Mouse (Mus musculus) lung, embryonic 15.5 days (tissue): ENCODE results near the gene Gm44596. TPM values are rescaled to one million over a fixed set of nuclear protein-coding genes. Genes with fewer than 3 reads are reported as not detected.
A peak's percentile ranks its signal among the peaks of the same experiment; 100 is the strongest.

ENCODE experiments used
- ATAC-seq: fragments of 200-750 bp; cut with Nextera tagmentation; 2 replicates; pipeline ENCODE4 v1.8.0; 2017; ENCODE audit warnings: moderate number of reproducible peaks, borderline replicate concordance; ENCODE audit not compliant: low FRiP score, low TSS enrichment; ENCODE audit errors: extremely low read depth
- H3K27ac ChIP-seq: fragments of 300-500 bp; sonication (generic); 2 replicates; pipeline ENCODE4 v1.5.1; 2015; ENCODE audit warnings: moderate library complexity, mild to moderate bottlenecking, inconsistent platforms
- H3K27me3 ChIP-seq: fragments of 300-500 bp; sonication (generic); 2 replicates; pipeline ENCODE4 v1.6.1; 2015; ENCODE audit warnings: inconsistent platforms
- H3K36me3 ChIP-seq: fragments of 300-500 bp; sonication (generic); 2 replicates; pipeline ENCODE4 v1.6.1; 2015; ENCODE audit warnings: inconsistent platforms
- H3K4me1 ChIP-seq: fragments of 300-500 bp; sonication (generic); 2 replicates; pipeline ENCODE4 v1.6.1; 2015; ENCODE audit warnings: inconsistent platforms
- H3K4me2 ChIP-seq: fragments of 300-500 bp; sonication (generic); 2 replicates; pipeline ENCODE4 v1.6.1; 2015; ENCODE audit warnings: inconsistent platforms, mild to moderate bottlenecking, moderate library complexity
- H3K4me3 ChIP-seq: fragments of 300-500 bp; sonication (generic); 2 replicates; pipeline ENCODE4 v1.5.1; 2015; ENCODE audit warnings: mild to moderate bottlenecking, inconsistent platforms
- H3K9ac ChIP-seq: fragments of 300-500 bp; sonication (generic); 2 replicates; pipeline ENCODE4 v1.6.1; 2015; ENCODE audit warnings: inconsistent platforms
- H3K9me3 ChIP-seq: fragments of 300-500 bp; sonication (generic); 2 replicates; pipeline ENCODE4 v1.6.1; 2016; ENCODE audit warnings: inconsistent platforms
- whole genome bisulfite sequencing: fragments of 180-500 bp; shearing (Covaris S2); methylation state at CpG from one replicate; pipeline ENCODE4 v1.1.7; 2015; 5-methylcytosine and 5-hydroxymethylcytosine counted together
- polyA plus RNA-seq: library from polyadenylated mRNA; unstranded; fragments of >200 nt; fragmentation: Nextera tagmentation; extraction: Ambion mirVana; gene quantifications from 2 replicates; pipeline ENCODE4 v1.2.1, GENCODE M21; 2015

The Gm44596 gene
- polyA plus RNA-seq, 1 experiment from 2014 or later = not detected

DNA sequence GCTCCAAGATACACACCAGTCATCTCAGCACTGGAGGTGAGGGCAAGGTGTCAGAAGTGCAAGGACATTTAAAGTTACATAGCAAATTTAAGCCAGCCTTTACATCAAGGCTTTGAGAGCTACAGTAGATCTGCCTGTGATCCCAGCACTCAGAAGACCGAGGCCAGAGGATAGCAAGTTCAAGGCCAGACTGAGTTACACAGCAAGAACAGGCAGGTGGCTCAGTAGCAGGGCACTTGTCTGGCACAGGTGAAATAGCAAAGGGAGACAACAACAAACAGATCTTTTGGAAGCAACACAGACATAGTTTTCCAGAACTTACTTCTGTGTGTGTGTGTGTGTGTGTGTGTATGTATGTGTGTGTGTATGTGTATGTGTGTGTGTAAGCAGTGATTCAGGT, 42.8 kb downstream of the Gm44596 start:
- Histone ChIP-seq H3K4me3 (no peak overlapping the region), H3K9me3 (no peaks in the 10 kb centered on the region), H3K27ac (no peak overlapping the region), H3K4me1 (no peaks in the 10 kb centered on the region), H3K36me3 (peaks cover 10% of the 10 kb centered on the region; the same call in 1 of the 2 replicates), H3K4me2 (no peak overlapping the region), H3K9ac (no peak overlapping the region), H3K27me3 (no peaks in the 10 kb centered on the region)
- ATAC-seq = no peak
- 82% methylated on average over 1 of the region's 1 CpGs for WGBS

DNA sequence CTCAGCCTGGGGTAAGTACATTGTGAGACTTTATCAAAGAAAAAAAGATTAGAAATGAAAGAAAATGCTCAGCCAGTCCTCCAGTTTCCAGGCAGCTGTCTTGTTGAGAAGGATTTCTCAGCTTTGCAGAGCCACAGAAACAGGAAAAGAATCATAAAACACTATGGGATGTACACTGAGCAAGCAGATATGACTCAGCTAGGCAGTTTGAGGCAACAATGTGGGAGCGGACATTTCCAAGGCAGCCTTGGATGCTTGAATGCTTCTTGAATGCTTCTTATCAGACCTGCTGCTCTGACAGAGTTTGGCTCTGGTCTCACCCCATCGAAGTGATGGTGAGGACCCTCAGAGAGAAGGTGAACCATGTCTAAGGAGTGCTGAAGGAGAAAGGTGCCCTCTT, 45.7 kb downstream of the Gm44596 start:
- Histone ChIP-seq H3K27ac (no peak overlapping the region), H3K9me3 (no peaks in the 10 kb centered on the region), H3K4me1 (peaks cover 4% of the 10 kb centered on the region; the same call in 1 of the 2 replicates), H3K27me3 (no peaks in the 10 kb centered on the region), H3K4me3 (no peak overlapping the region), H3K4me2 (no peak overlapping the region), H3K36me3 (0 out of 2 replicates have a peak, but pooled peaks cover 2% of the 10 kb centered on the region), H3K9ac (no peak overlapping the region)
- ATAC-seq = no peak
- WGBS = 85% methylated on average over 2 of the region's 2 CpGs

DNA sequence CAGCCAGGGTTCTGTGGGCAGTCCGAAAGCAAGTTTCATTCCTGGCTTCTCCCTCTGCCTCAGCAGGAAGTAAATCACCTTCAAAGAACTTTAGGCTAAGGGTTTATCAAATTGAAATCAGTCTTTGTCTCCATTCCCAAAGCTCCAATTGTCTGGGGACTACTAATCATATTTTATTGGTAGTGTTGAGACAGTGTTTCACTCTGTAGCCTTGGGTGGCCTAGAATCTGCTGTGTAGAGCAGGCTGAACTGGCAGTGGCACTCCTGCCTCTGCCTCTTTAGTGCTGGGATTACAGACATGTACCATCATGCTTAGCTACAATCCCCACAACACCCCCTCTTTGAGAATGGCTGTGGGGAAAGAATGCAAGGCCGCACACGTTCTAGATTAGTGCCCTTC, 46.2 kb downstream of the Gm44596 start:
- ATAC-seq = no peak
- 84% methylated on average over 3 of the region's 3 CpGs for WGBS
- Histone ChIP-seq H3K4me1 (peaks cover 4% of the 10 kb centered on the region; the same call in 1 of the 2 replicates), H3K27ac (no peak overlapping the region), H3K27me3 (no peaks in the 10 kb centered on the region), H3K4me3 (no peak overlapping the region), H3K36me3 (0 out of 2 replicates have a peak, but pooled peaks cover 2% of the 10 kb centered on the region), H3K4me2 (no peak overlapping the region), H3K9ac (no peak overlapping the region), H3K9me3 (no peaks in the 10 kb centered on the region)

DNA sequence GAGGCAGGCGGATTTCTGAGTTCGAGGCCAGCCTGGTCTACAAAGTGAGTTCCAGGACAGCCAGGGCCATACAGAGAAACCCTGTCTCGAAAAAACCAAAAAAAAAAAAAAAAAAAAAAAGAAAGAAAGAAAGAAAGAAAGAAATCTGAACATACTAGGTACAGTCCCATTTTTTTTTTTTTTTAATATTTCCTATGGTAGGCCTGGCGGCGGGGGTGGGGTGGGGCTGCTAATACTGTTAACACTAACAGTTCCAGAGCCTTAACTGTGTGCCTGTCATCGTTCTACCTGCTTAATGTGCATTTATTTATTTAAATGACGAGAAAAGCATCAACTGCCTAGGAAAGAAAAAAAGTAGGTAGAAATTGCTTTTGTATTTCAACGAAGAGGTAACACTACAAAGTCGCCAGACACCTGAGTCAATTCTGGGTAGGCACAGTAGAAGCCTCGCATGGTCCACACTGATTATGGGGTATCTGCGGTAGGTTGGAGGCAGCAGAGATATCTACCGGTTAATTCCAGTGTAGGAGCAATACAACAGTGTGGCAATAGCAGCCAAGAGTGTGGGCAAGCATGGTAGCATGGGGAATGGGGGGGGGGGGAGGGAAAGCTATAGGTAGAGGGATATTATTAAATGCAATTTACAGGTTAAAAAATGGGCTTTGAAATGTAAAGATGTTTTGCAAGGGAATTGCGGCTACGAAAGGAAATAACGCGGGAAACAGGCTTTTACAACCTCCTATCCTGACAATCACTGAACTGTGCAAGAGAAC, 48.4 kb downstream of the Gm44596 start:
- Histone ChIP-seq H3K9me3 (no peaks in the 10 kb centered on the region), H3K9ac (peak overlapping the region; percentile 63), H3K4me1 (peaks cover 4% of the 10 kb centered on the region; the same call in 1 of the 2 replicates), H3K36me3 (peaks cover 13% of the 10 kb centered on the region; the same call in 1 of the 2 replicates), H3K27me3 (no peaks in the 10 kb centered on the region), H3K4me3 (peak overlapping the region; percentile 58), H3K27ac (peak overlapping the region; percentile 90), H3K4me2 (peak overlapping the region; percentile 74)
- ATAC-seq = peak; percentile 43; the same call in 1 of the 2 replicates
- 36% methylated on average over 15 of the region's 16 CpGs for WGBS

DNA sequence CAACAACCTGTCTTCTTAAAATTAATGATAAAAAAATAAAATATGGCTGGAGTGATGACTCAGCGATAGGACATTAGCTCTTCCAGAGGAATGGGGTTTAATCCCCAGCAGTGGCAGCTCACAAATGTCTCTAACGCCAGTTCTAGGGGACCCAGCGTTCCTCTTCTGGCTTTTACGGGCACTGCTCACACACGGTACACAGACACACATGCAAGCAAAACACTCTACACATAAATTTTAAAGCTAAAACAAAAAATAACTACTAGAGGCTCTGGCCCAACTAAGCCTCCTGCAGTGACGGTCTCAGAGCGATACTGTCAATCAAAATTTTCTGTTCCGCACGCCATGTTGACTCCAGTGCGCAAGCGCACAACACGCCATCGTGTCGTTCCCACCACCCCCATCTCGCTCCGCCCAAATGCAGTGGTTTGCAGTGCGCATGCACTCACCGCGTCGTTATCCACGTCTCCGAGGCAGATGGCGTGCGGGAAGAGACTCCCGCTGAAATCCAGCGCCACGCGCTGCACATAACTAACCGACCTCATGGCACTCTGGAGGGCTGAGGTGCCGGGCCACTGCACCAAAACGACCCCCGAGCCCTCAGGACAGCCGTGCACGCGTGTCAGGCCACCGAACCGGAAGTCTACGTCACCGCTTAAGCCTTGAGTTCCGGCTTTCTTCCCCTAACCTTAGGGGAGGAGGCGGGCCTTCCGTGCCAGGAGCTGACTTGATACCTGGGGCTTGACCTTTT, 49.1 kb downstream of the Gm44596 start, which contains the start of gene Itfg2:
TSS of gene Itfg2 (minus strand) at position 663 of the 751 bp plus-strand sequence.
- Histone ChIP-seq H3K27ac (peak within 1 kb of the TSS; percentile 90), H3K4me3 (peak within 1 kb of the TSS; percentile 58), H3K4me2 (peak within 1 kb of the TSS; percentile 74), H3K9me3 (no peaks in the 10 kb centered on the region), H3K4me1 (peaks cover 4% of the 10 kb centered on the region; the same call in 1 of the 2 replicates), H3K27me3 (no peaks in the 10 kb centered on the region), H3K36me3 (peaks cover 21% of the 10 kb centered on the region), H3K9ac (peak within 1 kb of the TSS; percentile 63)
- peak; percentile 96 for ATAC-seq
- under 1% methylated on average over 42 of the region's 42 CpGs for WGBS

DNA sequence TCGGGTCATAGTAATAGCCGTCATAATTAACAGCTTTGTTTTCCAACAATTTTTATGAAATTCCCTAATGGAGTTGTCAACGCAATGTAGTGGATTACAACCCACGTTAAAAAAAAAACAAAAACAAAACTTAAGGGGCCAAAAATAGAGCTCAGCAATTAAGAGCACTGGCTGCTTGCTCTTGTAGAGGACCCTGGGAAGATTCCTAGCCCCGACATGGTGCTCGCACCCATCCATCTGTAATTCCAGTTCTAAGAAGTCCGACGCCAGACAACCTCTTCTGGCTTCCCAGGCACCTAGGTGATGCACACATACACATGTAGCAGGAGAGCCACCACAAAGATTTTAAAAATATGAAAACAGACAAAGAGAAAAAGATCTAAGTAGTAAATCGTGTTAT, 49.7 kb downstream of the Gm44596 start:
- Histone ChIP-seq H3K4me3 (peak overlapping the region; percentile 58), H3K9ac (peak overlapping the region; percentile 63), H3K4me1 (peaks cover 4% of the 10 kb centered on the region; the same call in 1 of the 2 replicates), H3K27ac (peak overlapping the region; percentile 90), H3K36me3 (peaks cover 24% of the 10 kb centered on the region), H3K27me3 (no peaks in the 10 kb centered on the region), H3K9me3 (no peaks in the 10 kb centered on the region), H3K4me2 (peak overlapping the region; percentile 74)
- no peak for ATAC-seq
- WGBS = 18% methylated on average over 9 of the region's 9 CpGs

DNA sequence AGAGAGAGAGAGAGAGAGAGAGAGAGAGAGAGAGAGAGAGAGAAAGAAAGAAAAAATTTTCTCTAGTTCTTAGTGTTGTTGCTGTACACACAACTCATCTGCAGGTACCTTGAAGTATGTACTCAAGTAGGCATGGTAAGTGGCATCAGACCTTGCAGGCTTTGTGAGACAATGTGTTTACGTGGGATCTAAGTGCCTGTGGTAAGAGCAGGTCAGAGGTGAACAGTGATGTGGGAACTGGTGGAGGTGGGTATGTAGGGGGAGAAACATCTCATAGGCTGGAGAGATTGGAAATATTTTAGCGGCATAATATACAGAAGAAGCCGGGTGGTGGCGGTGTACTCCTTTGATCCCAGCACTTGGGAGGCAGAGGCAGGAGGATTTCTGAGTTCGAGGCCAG, 52.3 kb downstream of the Gm44596 start:
- H3K27ac ChIP-seq = no peak overlapping the region
- no peaks in the 10 kb centered on the region for H3K9me3 ChIP-seq
- H3K36me3 ChIP-seq = peaks cover 47% of the 10 kb centered on the region
- no peak overlapping the region for H3K9ac ChIP-seq
- no peaks in the 10 kb centered on the region for H3K27me3 ChIP-seq
- no peak overlapping the region for H3K4me2 ChIP-seq
- 87% methylated on average over 5 of the region's 5 CpGs for WGBS
- peaks cover 4% of the 10 kb centered on the region; the same call in 1 of the 2 replicates for H3K4me1 ChIP-seq
- no peak overlapping the region for H3K4me3 ChIP-seq
- ATAC-seq = no peak

DNA sequence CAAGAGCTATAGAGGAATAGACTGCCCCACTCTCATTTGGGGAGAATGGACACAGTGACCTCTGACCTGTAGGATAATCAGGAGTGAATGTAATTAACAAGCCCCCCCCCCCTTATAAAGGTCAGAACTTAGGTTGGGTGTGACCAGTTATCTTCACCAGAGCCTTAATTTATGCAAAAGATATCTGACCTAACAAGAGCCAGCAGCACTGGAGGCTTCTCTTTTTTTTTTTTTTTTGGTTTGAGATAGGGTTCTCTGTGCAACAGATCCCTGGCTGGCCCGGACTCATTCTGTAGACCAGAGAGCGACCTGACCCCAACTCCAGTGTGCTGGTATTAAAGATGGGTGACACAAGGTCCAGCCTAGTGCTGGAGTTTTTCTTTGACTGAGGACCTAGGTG, 54.0 kb downstream of the Gm44596 start:
- WGBS = 91% methylated on average over 2 of the region's 2 CpGs
- Histone ChIP-seq H3K36me3 (peaks cover 65% of the 10 kb centered on the region), H3K4me2 (no peak overlapping the region), H3K4me1 (no peaks in the 10 kb centered on the region; the same call in 1 of the 2 replicates), H3K27ac (no peak overlapping the region), H3K4me3 (no peak overlapping the region), H3K9me3 (no peaks in the 10 kb centered on the region), H3K9ac (no peak overlapping the region), H3K27me3 (no peaks in the 10 kb centered on the region)
- ATAC-seq = no peak

DNA sequence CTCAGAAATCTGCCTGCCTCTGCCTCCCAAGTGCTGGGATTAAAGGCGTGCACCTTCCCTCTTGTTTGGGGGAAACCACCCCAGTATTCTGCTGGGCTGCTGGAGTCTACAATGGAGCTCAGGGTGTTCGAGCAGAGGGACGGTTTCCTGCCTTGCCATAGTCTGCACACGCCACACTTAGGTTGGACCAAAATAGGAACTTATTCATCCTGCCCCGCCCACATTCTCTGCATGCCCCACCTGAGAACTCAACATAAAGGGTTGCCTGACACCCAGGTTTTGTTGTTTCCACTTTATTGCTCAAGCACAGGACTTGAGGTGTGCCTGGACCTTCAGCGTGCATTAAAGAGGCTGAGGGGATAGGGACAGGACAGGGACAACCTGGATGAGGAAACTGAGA, 54.5 kb downstream of the Gm44596 start:
- Histone ChIP-seq H3K4me2 (no peak overlapping the region), H3K36me3 (peaks cover 70% of the 10 kb centered on the region), H3K9me3 (no peaks in the 10 kb centered on the region), H3K9ac (no peak overlapping the region), H3K27me3 (no peaks in the 10 kb centered on the region), H3K27ac (no peak overlapping the region), H3K4me3 (no peak overlapping the region), H3K4me1 (no peaks in the 10 kb centered on the region; the same call in 1 of the 2 replicates)
- no peak for ATAC-seq
- WGBS = 84% methylated on average over 6 of the region's 6 CpGs

DNA sequence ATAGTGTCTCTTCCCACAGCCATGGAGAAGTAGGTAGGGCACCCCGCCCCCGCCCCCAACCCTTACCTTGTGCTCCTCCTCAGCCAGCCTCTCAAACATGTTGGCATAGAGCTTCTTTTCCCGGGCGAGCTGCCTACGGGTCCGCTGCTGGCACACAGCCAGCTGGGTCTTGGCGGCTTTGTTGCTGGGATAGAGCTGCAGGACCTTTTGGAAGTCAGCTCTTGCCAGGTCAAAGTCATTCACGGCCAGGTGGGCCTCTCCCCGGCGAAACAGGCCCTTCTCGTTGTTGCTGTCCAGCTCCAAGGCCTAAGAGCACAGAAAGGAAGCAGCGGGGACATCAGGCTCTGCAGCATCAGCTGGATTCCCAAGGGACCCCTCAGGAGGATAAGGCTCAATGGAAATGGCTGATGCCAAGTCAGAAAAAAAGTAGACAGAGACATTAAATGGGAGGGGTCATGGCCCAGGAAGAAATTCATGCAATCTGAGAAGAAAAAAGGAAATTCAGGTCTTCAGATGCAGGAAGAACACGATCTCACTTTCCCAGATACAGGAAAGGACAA, 57.1 kb downstream of the Gm44596 start:
- no peak overlapping the region for H3K4me3 ChIP-seq
- H3K27ac ChIP-seq = no peak overlapping the region
- no peak overlapping the region for H3K4me2 ChIP-seq
- peaks cover 21% of the 10 kb centered on the region for H3K4me1 ChIP-seq
- WGBS = 77% methylated on average over 13 of the region's 13 CpGs
- H3K9me3 ChIP-seq = no peaks in the 10 kb centered on the region
- no peak for ATAC-seq
- H3K9ac ChIP-seq = no peak overlapping the region
- no peaks in the 10 kb centered on the region for H3K27me3 ChIP-seq
- H3K36me3 ChIP-seq = peaks cover 87% of the 10 kb centered on the region

DNA sequence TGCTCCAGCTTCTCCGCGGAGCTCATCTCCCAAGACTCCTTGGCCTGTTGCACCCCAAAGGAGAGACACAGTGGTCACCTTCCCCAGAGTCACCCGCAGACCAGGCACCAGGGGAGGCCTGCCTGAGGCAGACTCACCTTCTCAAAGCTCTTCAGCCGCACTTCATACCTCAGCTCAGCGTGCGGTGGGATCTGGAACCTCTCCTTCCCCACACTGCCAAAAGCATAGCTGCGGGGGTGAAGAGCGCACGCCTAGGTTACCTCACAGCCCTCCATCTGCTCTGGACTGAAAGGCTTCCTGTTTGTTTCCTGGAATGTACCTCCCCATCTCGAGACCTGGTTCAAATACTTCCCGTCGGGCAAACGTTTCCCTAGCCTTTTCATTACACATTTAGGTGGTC, 58.3 kb downstream of the Gm44596 start:
- WGBS = 87% methylated on average over 13 of the region's 13 CpGs

More for the DNA sequence above, 58.3 kb downstream of the Gm44596 start:
- Histone ChIP-seq H3K4me3 (no peak overlapping the region), H3K27me3 (no peaks in the 10 kb centered on the region), H3K27ac (no peak overlapping the region), H3K4me1 (peaks cover 21% of the 10 kb centered on the region), H3K9me3 (no peaks in the 10 kb centered on the region), H3K9ac (no peak overlapping the region), H3K36me3 (peaks cover 77% of the 10 kb centered on the region), H3K4me2 (no peak overlapping the region)
- ATAC-seq = no peak
